Mouse (Mus musculus) yolk sac, embryonic 10.5 days (tissue): ENCODE measurements around the gene Slc24a2.
A peak's percentile ranks its signal among the peaks of the same experiment; 100 is the strongest.

Source experiments
- DNase-seq: peaks from one replicate; pipeline ENCODE4 v3.0.0-alpha.2; 2017; ENCODE audit warnings: low spot score

The Slc24a2 gene

GRCm38 (mm10) chr4:87229960-87230551 lies at the start of gene Slc24a2:
TSS of gene Slc24a2 (minus strand) at chr4:87230477.
- peak; percentile 48 for DNase-seq

DNA sequence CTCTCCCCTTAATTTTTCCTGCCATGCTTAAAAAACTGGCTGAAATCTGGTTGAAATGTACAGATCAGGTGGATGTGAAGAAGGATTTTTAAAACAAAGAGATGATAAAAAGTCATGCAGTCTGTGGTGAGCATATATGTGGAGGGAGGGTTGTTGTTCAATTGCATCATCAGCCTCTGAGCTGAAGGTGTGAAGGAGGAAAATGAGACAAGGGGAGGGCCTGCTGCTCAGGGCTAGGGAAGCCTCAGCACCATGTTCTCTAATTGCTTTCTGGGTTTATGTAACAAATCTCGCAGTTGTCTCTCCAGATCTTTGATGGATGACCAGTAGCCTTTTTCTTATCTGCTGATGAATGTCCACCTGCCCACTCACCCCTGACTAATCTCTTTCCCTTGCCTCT lies 44.5 kb upstream of the Slc24a2 start:
- DNase-seq, result no peak

DNA sequence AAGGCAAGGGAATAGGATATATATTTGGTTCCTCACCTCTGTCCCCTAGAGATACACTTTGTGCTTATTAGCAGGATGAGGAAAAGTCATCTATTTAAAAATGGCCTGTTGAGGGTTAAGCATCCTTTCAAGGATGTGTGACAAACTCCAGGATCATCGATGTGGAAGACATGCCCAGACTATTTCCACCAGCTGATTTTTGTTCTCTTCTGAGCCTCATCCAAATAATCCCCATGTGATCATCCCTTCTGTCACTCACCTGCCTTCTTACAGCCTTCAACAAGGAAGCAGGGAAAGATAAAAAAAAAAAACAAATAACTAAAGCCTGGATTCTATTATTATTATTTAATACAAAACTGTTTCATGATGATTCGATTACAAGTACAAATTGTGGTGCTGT lies 44.0 kb upstream of the Slc24a2 start:
- DNase-seq, result no peak

- no peak for DNase-seq
Measured at GRCm38 (mm10) chr4:87273476-87273875, 43.2 kb upstream of the Slc24a2 start.

- no peak for DNase-seq
Measured at GRCm38 (mm10) chr4:87229224-87229959, 885 bp downstream of the Slc24a2 start.

DNA sequence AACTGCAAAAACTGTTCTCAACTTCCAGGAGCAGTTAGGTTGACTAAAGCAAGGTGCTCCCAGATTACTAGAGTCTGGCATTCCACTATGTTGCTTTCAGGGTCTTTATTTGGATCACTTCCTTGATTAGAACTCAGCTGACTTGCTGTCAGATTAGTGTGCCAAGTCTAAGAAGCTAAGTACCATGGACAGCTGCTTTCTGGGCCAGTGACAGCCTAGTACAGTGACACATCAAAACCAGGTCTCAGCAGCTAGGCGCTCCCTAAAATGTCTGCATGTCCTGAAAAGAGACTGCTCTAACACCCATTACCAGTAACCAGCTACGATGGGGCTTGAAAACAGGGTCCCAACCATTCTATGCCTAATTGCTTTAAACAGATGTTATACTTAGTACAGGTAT lies 8.7 kb downstream of the Slc24a2 start:
- peak; percentile 6 for DNase-seq

DNA sequence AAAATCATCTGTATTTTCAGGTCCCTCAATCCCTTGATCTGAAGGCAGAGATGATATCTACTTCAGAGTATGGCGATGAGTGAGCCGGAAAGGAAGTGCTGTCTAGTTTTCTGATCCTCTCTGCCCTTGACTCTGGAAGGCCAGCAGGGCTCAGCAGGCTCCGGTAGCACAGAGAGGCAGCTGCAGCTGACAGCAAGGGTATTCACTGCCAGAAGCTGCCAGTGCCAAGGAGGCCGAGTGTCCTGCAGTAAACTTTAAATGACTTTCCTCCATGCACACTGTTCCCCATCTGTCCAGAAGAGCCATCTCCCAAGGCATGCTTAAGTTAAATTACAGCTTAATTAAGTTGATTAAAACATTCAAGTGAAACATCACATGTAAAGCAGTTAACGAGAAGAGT lies 12.1 kb downstream of the Slc24a2 start:
- no peak for DNase-seq

DNA sequence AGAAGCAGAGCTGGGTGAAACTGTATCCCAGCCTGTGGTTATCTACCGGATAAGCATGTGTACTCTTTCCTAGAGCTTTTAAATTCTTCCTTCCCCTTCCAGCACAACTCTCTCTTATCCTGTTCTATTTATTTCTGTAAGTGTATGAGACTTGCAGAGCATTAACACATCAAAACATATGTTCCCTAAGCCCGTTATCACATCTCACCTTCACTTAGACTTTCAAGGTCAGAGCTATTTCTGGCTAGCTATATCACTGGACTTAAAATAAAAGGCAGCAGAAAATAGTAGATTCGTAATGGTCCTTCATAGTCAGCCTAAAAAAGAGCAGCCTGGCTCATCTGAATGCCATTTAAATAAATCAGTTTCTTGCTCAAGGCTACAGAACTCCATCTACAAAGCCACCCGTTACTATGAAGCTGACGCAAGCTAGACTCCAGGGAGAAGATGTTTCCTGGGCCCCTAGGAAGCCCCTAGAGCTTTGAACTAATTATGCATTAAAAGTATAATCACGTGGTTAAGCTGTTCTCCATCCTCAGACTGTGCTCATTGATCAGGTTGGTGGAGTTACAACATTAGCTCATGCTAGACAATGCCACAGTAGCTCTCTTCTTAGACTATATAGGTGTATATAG lies 18.8 kb downstream of the Slc24a2 start:
- no peak for DNase-seq

DNA sequence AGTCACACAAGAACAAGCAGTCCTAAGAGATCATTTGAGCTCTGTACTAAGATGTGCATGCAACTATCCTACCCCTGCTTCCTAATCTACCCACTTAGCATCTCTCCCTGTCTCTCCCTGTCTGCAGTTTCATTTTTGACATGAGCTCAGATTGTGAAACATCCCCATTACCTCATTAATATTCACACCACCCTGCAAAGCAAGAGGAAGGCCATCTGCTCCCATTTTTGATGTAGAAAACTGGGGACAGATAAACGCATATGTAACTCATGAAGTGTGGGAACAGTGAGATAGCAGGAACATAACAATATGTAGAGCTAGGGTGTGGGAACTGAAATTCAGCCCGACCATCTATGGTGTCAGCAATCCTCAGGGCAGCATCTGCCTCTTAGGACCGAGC lies 19.7 kb downstream of the Slc24a2 start:
- DNase-seq, result no peak

DNA sequence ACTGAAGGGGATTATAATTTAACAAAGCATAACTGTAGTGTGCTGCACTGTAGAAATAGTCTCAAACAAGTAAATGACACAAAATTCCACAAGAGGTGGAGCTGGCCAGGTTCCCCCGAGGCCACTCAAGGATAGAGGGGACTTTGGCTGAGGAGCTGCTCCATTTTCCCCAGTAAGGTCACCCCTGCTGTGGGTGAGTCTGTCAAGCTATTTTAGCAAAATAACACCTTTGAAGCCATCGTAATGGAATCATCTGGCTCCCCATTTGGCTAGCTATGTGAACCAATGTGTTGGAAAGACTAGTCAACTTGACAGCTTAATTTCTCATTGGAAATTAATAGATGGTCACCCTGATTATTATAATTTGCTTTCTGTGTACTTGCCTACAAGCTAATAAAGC lies 28.2 kb downstream of the Slc24a2 start:
- no peak for DNase-seq

- DNase-seq, result no peak
Measured at GRCm38 (mm10) chr4:87201229-87201628, 29.0 kb downstream of the Slc24a2 start.

DNA sequence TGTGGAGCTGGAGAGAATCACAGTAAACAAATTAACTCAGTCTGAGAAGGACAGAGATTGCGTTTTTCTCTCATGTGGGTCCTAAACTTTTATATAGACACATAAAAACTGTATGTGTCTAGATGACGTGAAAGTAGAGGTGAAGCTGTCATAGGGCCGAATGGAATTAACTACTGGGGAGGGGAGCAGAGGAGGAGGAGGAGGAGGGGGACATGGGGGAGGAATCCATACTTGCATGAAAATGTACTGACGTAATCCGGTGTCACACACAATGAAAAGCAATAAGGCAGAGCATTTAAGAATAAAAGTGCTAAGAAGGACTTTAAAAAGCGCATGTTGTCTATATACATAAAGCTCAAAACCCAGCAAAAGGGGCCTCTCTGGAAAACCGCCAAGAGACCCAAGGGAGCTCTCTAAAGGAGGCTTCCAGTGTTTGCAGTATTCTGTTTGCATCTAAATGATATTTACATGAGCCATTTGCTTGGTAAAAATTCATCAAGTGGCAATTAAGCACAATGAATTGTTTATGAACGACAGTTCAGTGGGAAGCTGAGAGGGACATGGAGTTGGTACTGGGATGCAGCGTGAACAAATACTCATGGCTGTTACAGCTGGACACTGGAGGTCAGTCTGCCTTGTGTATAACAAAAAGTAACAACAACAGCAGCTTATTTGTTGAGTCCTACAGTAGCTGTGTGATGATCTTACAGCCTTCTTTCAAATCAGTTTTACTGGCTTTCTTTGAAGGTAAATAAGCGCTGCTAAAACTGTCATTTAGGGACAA lies 45.9 kb downstream of the Slc24a2 start:
- DNase-seq, result no peak

- no peak for DNase-seq
Measured at GRCm38 (mm10) chr4:87177116-87177515, 53.2 kb downstream of the Slc24a2 start.

GRCm38 (mm10) chr4:87163945-87164344 lies 66.3 kb downstream of the Slc24a2 start:
- no peak for DNase-seq

DNA sequence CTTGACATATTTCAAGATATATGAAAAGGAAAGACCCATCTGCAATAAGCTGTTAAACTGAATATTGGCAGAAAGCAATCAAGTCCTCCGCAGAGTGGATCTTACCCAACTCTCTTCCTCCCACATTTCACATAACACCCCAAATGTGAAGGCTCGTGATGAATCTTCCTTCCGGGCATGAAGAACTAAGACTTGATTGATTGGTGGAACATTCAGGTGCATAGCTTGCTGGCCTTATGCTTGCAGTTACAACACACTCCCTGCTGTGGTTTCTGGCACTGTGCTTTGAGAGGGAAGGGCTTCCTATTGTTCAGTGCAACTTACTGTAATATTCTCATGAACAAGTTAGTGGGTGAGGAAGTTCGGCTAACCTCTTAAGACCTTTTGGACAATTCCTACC lies 72.2 kb downstream of the Slc24a2 start:
- no peak for DNase-seq

- no peak for DNase-seq
Measured at GRCm38 (mm10) chr4:87151990-87152389, 78.3 kb downstream of the Slc24a2 start.

DNA sequence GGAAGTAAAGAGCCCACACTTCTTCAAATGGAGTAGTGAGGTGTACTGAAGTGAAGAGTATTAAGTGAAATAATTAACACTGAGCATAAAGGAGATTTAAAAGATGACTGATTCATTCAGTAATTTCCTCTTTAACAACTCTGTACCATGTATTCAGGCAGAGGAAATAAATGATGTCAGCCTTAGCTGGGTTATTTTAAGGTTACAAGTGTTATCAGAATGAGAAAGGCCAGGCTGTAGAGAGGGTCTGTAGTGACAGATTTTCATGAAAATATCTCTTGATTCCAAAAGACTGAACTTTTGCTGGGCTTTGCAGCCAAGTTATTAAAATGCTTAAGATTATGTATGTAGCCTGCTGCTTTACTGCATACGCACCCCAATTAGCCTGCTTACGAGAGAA lies 80.7 kb downstream of the Slc24a2 start:
- no peak for DNase-seq

DNA sequence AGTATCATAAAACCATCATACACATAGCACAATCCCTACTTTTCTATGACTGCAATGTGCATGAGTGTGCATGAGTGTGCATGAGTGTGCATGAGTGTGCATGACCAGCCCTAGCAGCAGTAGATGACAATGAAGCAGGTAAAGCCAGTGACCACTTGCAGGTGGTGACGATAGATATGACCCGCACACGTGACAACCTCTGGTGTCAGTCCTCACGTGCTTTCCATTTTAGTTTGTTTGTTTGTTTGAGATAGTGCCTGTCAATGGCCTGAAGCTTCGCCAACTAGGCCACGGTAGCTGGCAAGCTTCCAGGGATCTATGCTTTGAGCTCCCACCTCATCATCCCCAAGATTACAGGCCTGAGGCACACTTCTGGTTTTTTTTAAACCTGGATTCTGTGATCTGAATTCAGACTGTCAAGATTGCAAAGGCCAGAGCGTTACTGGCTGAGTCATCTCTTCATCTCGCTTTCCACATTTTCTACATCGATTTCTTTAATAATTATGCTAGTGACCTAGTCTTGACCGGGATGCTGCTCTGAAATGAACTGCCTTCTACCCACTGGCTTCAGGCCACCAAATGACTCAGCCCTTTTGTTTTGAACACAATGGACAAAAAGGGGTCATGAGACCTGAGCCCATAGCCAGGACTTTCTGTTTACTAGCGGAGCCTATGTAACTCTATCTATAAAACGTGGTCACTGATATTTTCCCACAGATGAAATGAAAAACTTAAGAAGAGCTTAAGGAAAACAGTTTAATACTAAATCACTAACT lies 88.5 kb downstream of the Slc24a2 start:
- no peak for DNase-seq

GRCm38 (mm10) chr4:87140901-87141300 lies 89.4 kb downstream of the Slc24a2 start:
- no peak for DNase-seq

DNA sequence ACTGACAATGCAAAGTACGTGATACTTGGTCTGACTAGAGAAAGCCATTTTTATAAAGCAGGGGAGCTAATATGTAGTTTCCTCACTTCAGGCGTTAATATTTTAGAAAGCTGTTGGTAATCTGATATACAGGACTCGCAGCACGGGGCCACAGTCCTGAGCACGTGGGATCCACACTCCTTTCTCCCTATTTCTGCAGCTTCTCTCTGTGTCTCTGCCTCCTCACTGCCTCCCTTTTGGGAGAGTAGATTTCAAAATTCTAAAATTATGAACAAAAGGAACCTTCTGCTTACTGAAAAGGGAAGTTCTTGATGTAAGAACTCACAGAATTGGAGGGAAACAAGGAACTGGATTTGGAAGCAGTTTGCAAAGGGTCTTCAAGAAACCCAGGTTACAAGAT lies 97.8 kb downstream of the Slc24a2 start:
- DNase-seq, result no peak

DNA sequence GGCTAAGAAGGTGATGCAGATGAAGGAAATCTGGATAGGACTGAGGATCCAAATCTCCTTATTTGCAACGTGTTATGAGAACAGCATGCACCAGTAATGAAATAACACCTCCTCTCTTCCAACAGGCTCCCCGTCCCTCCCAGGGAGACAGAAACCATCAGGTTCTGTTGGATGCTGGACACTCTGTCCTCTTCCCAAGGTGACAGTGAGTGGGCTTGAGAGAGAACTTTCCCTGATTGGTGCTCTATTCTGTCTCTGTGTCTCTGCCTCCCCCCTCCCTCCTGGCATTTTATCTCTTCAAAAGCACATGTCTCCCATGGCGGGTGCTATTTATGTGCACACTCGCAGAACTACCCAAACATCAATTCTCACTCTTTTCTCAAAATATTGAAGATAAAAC lies 103.5 kb downstream of the Slc24a2 start:
- no peak for DNase-seq

DNA sequence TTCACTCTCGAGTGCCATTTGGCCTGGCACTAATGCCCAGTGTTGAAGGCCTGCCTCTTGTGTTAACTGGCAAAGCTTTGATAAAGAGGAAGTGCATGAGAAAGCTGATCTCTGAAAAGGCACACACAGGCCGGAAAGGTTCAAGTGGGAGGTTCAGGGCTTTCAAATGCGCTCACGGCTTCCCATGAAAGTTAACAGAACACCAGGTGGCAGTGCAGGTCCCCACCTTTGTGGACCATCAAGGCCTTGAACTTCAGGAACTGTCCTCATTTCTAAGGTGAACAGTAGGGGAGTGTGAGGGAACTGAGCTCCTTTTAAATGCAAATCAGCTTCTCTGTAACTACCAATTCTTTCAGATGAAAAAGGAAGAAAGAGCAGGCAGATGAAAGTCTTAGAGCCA lies 110.5 kb downstream of the Slc24a2 start:
- DNase-seq, result no peak
